Mouse (Mus musculus) small intestine, adult 2 months (tissue): ENCODE measurements around the gene Pafah2.

Experiments used
- CTCF ChIP-seq: fragments of 200-500 bp; IDR thresholded peaks from 2 replicates; pipeline ENCODE4 v1.5.1; 2012; ENCODE audit warnings: low read depth, mild to moderate bottlenecking, control low read depth, inconsistent platforms, low read length, moderate library complexity, mixed read lengths; ENCODE audit not compliant: insufficient replicate concordance, insufficient read length; ENCODE audit errors: extremely low read depth
- POLR2A ChIP-seq: fragments of 200-500 bp; IDR thresholded peaks from 2 replicates; pipeline ENCODE4 v1.6.1; 2012; ENCODE audit warnings: low read depth, mild to moderate bottlenecking, control low read depth, inconsistent platforms, low read length, moderate library complexity

DNA sequence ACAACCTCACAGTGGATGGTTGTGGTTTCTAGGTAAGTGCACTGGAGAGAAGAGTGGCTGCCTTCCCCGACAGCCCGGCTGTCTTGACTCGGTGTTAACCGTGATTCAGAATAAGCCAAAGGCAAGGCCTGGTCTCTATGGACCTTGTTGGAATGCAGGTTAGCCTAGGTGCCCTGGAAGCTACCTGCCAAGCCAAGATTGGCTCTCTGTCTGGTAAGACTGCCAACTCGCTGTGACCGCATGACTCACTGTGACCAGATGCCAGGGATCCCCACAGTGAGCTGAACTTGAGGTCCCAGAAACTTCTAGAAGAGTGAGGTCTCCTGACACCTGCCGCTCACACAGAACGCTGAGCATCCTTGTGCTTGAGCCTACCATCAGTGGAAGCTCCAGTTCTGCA is 80.8 kb downstream of the Pafah2 start:
- no peak for TF ChIP-seq POLR2A
- TF ChIP-seq CTCF, result no peak
